Mouse (Mus musculus): ENCODE measurements around the gene Kcnk1. TPM values are rescaled to one million over a fixed set of nuclear protein-coding genes. Genes with fewer than 3 reads are reported as not detected.

The Kcnk1 gene
- polyA plus RNA-seq, 1 experiment from 2014 or later: 2.0 TPM

DNA sequence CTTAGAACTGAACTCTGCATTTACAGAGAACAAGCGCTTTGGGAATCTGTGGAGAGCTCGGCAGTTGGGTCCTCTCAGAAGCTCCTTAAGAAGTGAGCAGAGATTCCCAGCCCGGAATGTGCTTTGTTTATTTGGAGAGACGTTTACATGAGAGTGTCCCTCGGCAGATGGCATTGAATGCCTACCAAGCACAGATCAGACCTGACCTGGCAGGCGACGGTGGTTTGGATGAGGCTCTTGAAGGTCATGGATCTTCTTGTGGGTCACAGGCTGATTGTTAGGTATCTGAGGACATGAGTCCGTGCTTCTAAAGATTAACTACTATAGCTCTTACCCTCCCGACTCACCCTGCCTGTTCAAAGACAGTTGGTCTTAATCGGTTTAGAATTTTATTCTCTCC lies 67.9 kb downstream of the Kcnk1 start:
- 63% methylated on average over 10 of the region's 10 CpGs for WGBS
- no peak for ATAC-seq (replicated peaks; ENCODE audit: extremely low read depth, insufficient read depth, low FRiP score)
- Histone ChIP-seq H3K27ac (ENCODE audit: low read length) (no peak overlapping the region), H3K9ac (ENCODE audit: low read length) (no peak overlapping the region), H3K9me3 (replicated peaks; ENCODE audit: control insufficient read depth, low read length) (no peaks in the 10 kb centered on the region), H3K4me2 (ENCODE audit: low read depth, low read length) (no peak overlapping the region), H3K36me3 (ENCODE audit: control insufficient read depth, insufficient read depth) (no peaks in the 10 kb centered on the region), H3K4me1 (ENCODE audit: control insufficient read depth, insufficient read depth, low read length) (no peaks in the 10 kb centered on the region), H3K27me3 (ENCODE audit: control insufficient read depth, insufficient read depth, low read length) (no peaks in the 10 kb centered on the region; the same call in 1 of the 2 replicates), H3K4me3 (ENCODE audit: low read length) (no peak overlapping the region)

DNA sequence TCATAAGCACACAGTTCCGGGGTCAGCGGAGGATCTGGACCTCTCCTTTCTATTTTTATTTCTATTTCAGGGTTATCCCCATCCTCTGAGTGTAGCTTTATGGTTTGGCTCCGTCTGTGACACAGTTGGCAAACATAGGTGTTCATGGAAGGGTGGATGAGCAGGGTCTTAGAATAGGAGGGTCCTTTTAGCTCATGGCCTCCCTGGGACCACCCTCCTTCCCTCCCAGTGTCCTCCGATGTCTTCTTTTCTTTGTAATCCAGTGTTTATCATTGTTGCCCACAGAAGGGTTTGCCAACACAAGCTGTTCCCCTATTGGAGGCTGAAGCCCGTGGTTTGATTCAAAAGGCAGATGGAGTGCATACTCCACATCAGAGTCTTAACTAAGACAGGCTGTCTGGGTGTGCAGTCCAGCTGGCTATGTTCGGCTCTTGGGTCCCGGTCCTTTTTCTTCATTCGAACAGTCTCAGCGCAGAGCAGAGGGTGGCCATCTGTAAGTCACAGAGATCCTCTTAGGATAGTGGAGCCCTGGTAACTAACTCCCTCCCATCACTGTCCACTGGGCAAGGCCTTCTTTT lies 69.0 kb downstream of the Kcnk1 start:
- H3K27me3 ChIP-seq (ENCODE audit: control insufficient read depth, insufficient read depth, low read length): no peaks in the 10 kb centered on the region; the same call in 1 of the 2 replicates
- no peaks in the 10 kb centered on the region for H3K36me3 ChIP-seq (ENCODE audit: control insufficient read depth, insufficient read depth)
- no peaks in the 10 kb centered on the region for H3K4me1 ChIP-seq (ENCODE audit: control insufficient read depth, insufficient read depth, low read length)
- no peak overlapping the region for H3K4me2 ChIP-seq (ENCODE audit: low read depth, low read length)
- H3K9me3 ChIP-seq (replicated peaks; ENCODE audit: control insufficient read depth, low read length): no peaks in the 10 kb centered on the region
- no peak overlapping the region for H3K27ac ChIP-seq (ENCODE audit: low read length)
- no peak for ATAC-seq (replicated peaks; ENCODE audit: extremely low read depth, insufficient read depth, low FRiP score)
- 80% methylated on average over 9 of the region's 9 CpGs for WGBS
- no peak overlapping the region for H3K4me3 ChIP-seq (ENCODE audit: low read length)
- no peak overlapping the region for H3K9ac ChIP-seq (ENCODE audit: low read length)

DNA sequence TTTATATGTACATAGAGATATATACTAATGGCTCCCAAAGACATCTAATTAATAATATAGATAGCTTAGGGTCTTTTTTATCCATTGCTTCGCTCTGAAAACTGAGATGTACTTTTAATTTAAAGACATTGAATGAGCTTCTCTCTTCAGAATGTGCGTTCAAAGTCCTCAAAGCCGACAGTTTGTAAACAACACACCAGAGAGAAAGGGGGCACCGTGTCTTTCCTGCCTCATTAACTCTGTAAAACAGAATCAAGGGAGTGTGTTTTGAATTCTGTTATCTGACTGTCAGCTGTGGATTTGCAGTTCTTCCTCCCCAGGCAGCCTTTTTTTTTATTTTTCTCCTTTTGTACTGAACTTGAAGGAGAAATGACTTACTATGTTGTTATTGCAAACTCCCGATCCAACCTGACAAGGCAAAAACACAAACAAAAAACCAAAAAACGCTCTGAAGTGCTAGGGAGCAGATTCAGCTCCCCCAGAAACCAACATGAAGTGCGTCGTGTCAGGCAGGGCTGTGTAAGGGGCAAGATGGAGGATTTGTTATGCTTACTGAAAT lies 69.7 kb downstream of the Kcnk1 start:
- H3K27ac ChIP-seq (ENCODE audit: low read length): no peak overlapping the region
- H3K27me3 ChIP-seq (ENCODE audit: control insufficient read depth, insufficient read depth, low read length): no peaks in the 10 kb centered on the region
- no peak overlapping the region for H3K4me2 ChIP-seq (ENCODE audit: low read depth, low read length)
- 55% methylated on average over 8 of the region's 8 CpGs for WGBS
- H3K9me3 ChIP-seq (replicated peaks; ENCODE audit: control insufficient read depth, low read length): no peaks in the 10 kb centered on the region
- no peak overlapping the region for H3K9ac ChIP-seq (ENCODE audit: low read length)
- H3K4me1 ChIP-seq (ENCODE audit: control insufficient read depth, insufficient read depth, low read length): no peaks in the 10 kb centered on the region
- H3K36me3 ChIP-seq (ENCODE audit: control insufficient read depth, insufficient read depth): no peaks in the 10 kb centered on the region
- H3K4me3 ChIP-seq (ENCODE audit: low read length): no peak overlapping the region
- ATAC-seq (replicated peaks; ENCODE audit: extremely low read depth, insufficient read depth, low FRiP score): no peak

DNA sequence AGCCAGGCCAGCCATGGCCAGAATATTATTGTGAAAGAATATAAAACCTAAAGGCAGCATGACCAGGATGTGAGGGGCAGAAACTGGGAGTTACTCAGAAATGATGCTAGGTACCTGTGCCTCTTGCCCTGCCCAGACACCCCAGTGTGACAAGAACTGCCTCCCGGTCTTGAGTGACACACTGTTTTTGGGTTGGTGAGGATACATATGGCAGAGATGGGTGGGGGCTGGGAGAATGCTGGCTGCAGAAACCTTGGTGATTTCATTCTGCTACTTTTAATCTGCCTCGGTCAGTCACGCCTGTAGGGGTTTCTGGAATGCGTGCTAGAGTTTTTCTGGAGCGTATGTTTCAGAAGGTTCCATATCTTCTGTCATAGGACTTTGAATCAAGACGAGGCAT lies 72.3 kb downstream of the Kcnk1 start:
- ATAC-seq (replicated peaks; ENCODE audit: extremely low read depth, insufficient read depth, low FRiP score): no peak
- no peak overlapping the region for H3K9ac ChIP-seq (ENCODE audit: low read length)
- H3K27me3 ChIP-seq (ENCODE audit: control insufficient read depth, insufficient read depth, low read length): no peaks in the 10 kb centered on the region
- no peak overlapping the region for H3K27ac ChIP-seq (ENCODE audit: low read length)
- H3K4me3 ChIP-seq (ENCODE audit: low read length): no peak overlapping the region
- no peaks in the 10 kb centered on the region for H3K4me1 ChIP-seq (ENCODE audit: control insufficient read depth, insufficient read depth, low read length)
- H3K4me2 ChIP-seq (ENCODE audit: low read depth, low read length): no peak overlapping the region
- no peaks in the 10 kb centered on the region for H3K36me3 ChIP-seq (ENCODE audit: control insufficient read depth, insufficient read depth)
- H3K9me3 ChIP-seq (replicated peaks; ENCODE audit: control insufficient read depth, low read length): no peaks in the 10 kb centered on the region
- 58% methylated on average over 6 of the region's 6 CpGs for WGBS

DNA sequence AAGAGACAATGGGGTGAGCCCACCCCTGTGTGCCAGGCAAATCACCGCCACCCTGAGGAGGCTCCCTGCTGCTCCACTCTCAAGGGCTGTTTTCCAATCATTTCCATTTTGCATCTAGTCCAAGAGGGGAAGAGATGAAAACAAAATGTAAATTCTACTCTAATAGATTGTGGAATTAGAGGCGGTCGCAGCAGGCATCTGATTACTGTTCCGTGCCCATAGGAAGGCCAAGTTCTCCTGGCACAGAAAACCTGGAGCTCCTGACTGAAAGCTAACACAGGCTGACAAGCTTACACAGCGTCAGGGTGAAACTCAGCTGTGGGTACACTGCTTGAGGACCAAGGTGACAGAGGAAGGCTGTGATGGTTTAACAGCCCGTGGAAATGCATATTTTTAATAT lies 73.2 kb downstream of the Kcnk1 start:
- Histone ChIP-seq H3K9me3 (replicated peaks; ENCODE audit: control insufficient read depth, low read length) (no peaks in the 10 kb centered on the region), H3K27me3 (ENCODE audit: control insufficient read depth, insufficient read depth, low read length) (no peaks in the 10 kb centered on the region), H3K4me1 (ENCODE audit: control insufficient read depth, insufficient read depth, low read length) (no peaks in the 10 kb centered on the region), H3K27ac (ENCODE audit: low read length) (no peak overlapping the region), H3K4me3 (ENCODE audit: low read length) (no peak overlapping the region), H3K9ac (ENCODE audit: low read length) (no peak overlapping the region), H3K36me3 (ENCODE audit: control insufficient read depth, insufficient read depth) (no peaks in the 10 kb centered on the region), H3K4me2 (ENCODE audit: low read depth, low read length) (no peak overlapping the region)
- ATAC-seq (replicated peaks; ENCODE audit: extremely low read depth, insufficient read depth, low FRiP score): no peak
- 81% methylated on average over 6 of the region's 6 CpGs for WGBS

DNA sequence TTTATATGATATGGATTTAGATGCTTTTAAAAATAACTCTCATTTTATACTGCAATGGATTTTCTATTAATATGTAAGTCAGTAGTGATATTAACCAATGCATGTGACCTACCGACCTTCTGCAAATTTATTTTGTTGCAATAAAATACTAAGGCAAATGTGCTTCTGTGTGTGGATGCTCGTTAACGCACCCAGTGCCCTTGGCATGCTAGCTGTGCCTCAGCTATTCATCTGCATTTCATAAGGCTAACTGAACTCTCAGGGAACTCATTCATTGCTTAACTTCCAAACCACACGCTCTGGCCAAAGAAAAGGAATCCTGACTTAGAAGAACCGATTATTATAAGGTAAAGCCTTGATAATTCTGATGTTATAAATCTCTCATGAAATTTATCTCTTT lies 77.7 kb downstream of the Kcnk1 start:
- no peaks in the 10 kb centered on the region for H3K4me1 ChIP-seq (ENCODE audit: control insufficient read depth, insufficient read depth, low read length)
- no peaks in the 10 kb centered on the region for H3K9me3 ChIP-seq (replicated peaks; ENCODE audit: control insufficient read depth, low read length)
- H3K9ac ChIP-seq (ENCODE audit: low read length): no peak overlapping the region
- H3K4me3 ChIP-seq (ENCODE audit: low read length): no peak overlapping the region
- H3K36me3 ChIP-seq (ENCODE audit: control insufficient read depth, insufficient read depth): no peaks in the 10 kb centered on the region
- H3K4me2 ChIP-seq (ENCODE audit: low read depth, low read length): no peak overlapping the region
- ATAC-seq (replicated peaks; ENCODE audit: extremely low read depth, insufficient read depth, low FRiP score): no peak
- H3K27me3 ChIP-seq (ENCODE audit: control insufficient read depth, insufficient read depth, low read length): no peaks in the 10 kb centered on the region
- no peak overlapping the region for H3K27ac ChIP-seq (ENCODE audit: low read length)
- WGBS: 74% methylated on average over 5 of the region's 5 CpGs

DNA sequence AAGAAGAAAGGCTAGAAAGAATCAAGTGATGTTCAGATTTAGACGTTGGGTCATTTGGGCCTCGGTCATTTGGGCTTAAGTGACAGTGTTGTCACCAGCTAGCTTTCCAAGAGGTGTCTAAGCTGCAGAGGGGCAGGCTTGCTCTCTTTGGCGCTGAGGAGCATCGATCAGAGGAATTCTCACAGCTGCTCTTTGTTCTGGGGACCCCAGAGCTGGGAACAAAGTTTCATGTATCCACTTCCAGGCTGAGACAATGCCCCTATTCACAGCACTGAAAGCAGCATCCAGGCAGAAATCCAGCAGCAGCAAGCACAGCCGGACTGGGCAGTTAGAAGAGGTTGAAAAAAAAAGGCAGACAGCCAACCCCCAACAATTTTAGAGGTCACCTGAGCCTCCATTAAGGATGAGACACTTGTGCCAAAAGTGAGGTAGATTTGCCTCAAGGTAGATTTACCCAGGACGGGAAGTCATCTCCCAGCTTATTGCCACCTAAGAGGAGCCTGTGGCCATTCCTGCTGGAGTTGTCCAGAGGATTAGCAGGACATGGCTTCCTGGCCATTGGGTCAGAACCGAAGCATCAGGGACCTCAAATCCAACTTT lies 78.3 kb downstream of the Kcnk1 start:
- H3K27me3 ChIP-seq (ENCODE audit: control insufficient read depth, insufficient read depth, low read length): no peaks in the 10 kb centered on the region
- no peak overlapping the region for H3K27ac ChIP-seq (ENCODE audit: low read length)
- no peaks in the 10 kb centered on the region for H3K4me1 ChIP-seq (ENCODE audit: control insufficient read depth, insufficient read depth, low read length)
- H3K4me3 ChIP-seq (ENCODE audit: low read length): no peak overlapping the region
- H3K9me3 ChIP-seq (replicated peaks; ENCODE audit: control insufficient read depth, low read length): no peaks in the 10 kb centered on the region
- no peak for ATAC-seq (replicated peaks; ENCODE audit: extremely low read depth, insufficient read depth, low FRiP score)
- H3K4me2 ChIP-seq (ENCODE audit: low read depth, low read length): no peak overlapping the region
- WGBS: 50% methylated on average over 7 of the region's 7 CpGs
- H3K36me3 ChIP-seq (ENCODE audit: control insufficient read depth, insufficient read depth): no peaks in the 10 kb centered on the region
- H3K9ac ChIP-seq (ENCODE audit: low read length): no peak overlapping the region

DNA sequence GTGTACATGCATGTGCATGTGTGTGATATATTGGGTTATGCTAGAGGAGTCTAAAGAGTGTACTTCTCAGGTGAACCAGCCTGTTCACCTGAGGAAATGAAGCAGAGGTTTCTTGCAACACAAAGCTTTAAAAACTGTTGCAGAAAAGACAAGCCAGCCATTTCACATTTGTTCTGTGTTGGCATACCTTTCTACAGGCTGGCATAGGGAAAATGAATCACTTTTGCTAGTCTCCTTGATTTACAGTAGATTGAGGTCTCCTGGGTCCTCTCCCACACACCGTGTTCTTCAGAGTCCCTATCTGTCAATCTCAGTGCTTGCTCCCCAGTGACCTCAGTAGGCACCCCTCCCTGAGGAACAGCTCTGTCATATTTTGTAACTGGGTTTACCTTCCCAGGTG lies 79.1 kb downstream of the Kcnk1 start:
- ATAC-seq (replicated peaks; ENCODE audit: extremely low read depth, insufficient read depth, low FRiP score): no peak
- no peaks in the 10 kb centered on the region for H3K36me3 ChIP-seq (ENCODE audit: control insufficient read depth, insufficient read depth)
- WGBS: 63% methylated on average over 1 of the region's 1 CpGs

DNA sequence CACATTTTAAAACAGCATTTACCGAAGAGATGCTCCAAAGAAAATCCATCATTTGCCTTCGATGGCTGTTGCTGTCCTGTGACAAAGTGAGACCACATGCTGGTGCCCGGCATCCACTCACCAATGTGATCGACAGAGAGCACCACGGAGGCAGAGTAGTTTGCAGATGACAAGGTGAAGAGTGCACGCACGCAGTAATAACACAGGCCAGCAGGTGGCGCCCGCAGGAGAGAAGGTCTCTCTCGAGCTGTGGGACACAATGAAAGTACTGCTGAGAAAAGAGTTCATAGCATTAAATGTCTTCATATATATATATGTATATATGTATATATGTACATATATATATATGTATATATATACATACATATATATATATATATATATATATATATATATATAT lies 80.4 kb downstream of the Kcnk1 start:
- WGBS: 14% methylated on average over 10 of the region's 10 CpGs
- no peak overlapping the region for H3K4me2 ChIP-seq (ENCODE audit: low read depth, low read length)
- no peaks in the 10 kb centered on the region for H3K9me3 ChIP-seq (replicated peaks; ENCODE audit: control insufficient read depth, low read length)
- H3K27ac ChIP-seq (ENCODE audit: low read length): no peak overlapping the region
- H3K27me3 ChIP-seq (ENCODE audit: control insufficient read depth, insufficient read depth, low read length): no peaks in the 10 kb centered on the region
- H3K36me3 ChIP-seq (ENCODE audit: control insufficient read depth, insufficient read depth): no peaks in the 10 kb centered on the region
- H3K4me3 ChIP-seq (ENCODE audit: low read length): no peak overlapping the region
- no peaks in the 10 kb centered on the region for H3K4me1 ChIP-seq (ENCODE audit: control insufficient read depth, insufficient read depth, low read length)
- H3K9ac ChIP-seq (ENCODE audit: low read length): no peak overlapping the region
- ATAC-seq (replicated peaks; ENCODE audit: extremely low read depth, insufficient read depth, low FRiP score): peak; percentile 32; the same call in 1 of the 2 replicates

More for the DNA sequence above, 79.1 kb downstream of the Kcnk1 start:
- H3K4me2 ChIP-seq (ENCODE audit: low read depth, low read length): no peak overlapping the region
- no peaks in the 10 kb centered on the region for H3K27me3 ChIP-seq (ENCODE audit: control insufficient read depth, insufficient read depth, low read length)
- H3K4me1 ChIP-seq (ENCODE audit: control insufficient read depth, insufficient read depth, low read length): no peaks in the 10 kb centered on the region
- no peaks in the 10 kb centered on the region for H3K9me3 ChIP-seq (replicated peaks; ENCODE audit: control insufficient read depth, low read length)
- no peak overlapping the region for H3K27ac ChIP-seq (ENCODE audit: low read length)
- H3K4me3 ChIP-seq (ENCODE audit: low read length): no peak overlapping the region
- H3K9ac ChIP-seq (ENCODE audit: low read length): no peak overlapping the region
